Comparison of ENCODE assay signal across 9 mouse cellular contexts in genomic region chr7:80035748-80036147, GRCm38 (mm10). TPM values are rescaled to one million over a fixed set of nuclear protein-coding genes. Genes with fewer than 3 reads are reported as not detected.
DNase-seq lines count a peak whose midpoint lies in the region; ATAC-seq and TF ChIP-seq lines count a peak whose summit lies in the region.
"Had no signal": no experiment of that assay in that cellular context is flagged by ENCODE, and none has a peak within 500 bp of the region (broad histone marks: within the 10 kb centered on the region; RNA-seq: fewer than 3 reads in every experiment).

No protein-coding gene starts in this region.

- no peak for TF ChIP-seq CTCF in MEL (IDR thresholded peaks at IDR 0.05 in 2 of 3, conservative IDR thresholded peaks at IDR 0.05 in 1 of 3; ENCODE audit: control insufficient read depth in 1 of 3, insufficient read depth in 1 of 3, low read depth in 2 of 3, low read length in 3 of 3, poor library complexity in 1 of 3, severe bottlenecking in 1 of 3)

- no peak overlapping the region for H3K4me3 ChIP-seq in MEL (ENCODE audit: control insufficient read depth in 1 of 2, insufficient read depth in 1 of 2, low read depth in 2 of 2, low read length in 2 of 2)
- H3K4me3 ChIP-seq in heart, embryonic 16.5 days (ENCODE audit: low read length): no peak overlapping the region
- no peak overlapping the region for H3K4me3 ChIP-seq in liver, embryonic 11.5 days (ENCODE audit: low read depth, low read length)
- H3K4me3 ChIP-seq: neural tube, embryonic 12.5 days had no signal

- peaks cover 22 to 40% of the 10 kb centered on the region in 2 experiments for H3K4me1 ChIP-seq in MEL (ENCODE audit: control insufficient read depth in 1 of 2, insufficient read depth in 2 of 2, low read length in 2 of 2)
- H3K4me1 ChIP-seq in heart, embryonic 16.5 days (ENCODE audit: control insufficient read depth, insufficient read depth, low read length): peaks cover 45% of the 10 kb centered on the region
- H3K4me1 ChIP-seq in liver, embryonic 11.5 days (replicated peaks; ENCODE audit: control insufficient read depth, insufficient read depth, low read length): peaks cover 59% of the 10 kb centered on the region

- no peak for TF ChIP-seq POLR2A in MEL (IDR thresholded peaks at IDR 0.05; ENCODE audit: control insufficient read depth in 1 of 2, insufficient read depth in 1 of 2, low read depth in 1 of 2, low read length in 2 of 2, poor library complexity in 1 of 2)

- no peak overlapping the region for H3K27ac ChIP-seq in MEL (ENCODE audit: control insufficient read depth, low read depth, low read length)
- peak overlapping the region; percentile 68 for H3K27ac ChIP-seq in heart, embryonic 16.5 days (ENCODE audit: low read length)
- peak overlapping the region; percentile 25; the same call in 1 of the 2 replicates for H3K27ac ChIP-seq in liver, embryonic 11.5 days (ENCODE audit: low read depth, low read length)
- H3K27ac ChIP-seq: neural tube, embryonic 12.5 days had no signal

- H3K9ac ChIP-seq in MEL (ENCODE audit: control insufficient read depth, low read depth, low read length, poor library complexity, severe bottlenecking): no peak overlapping the region
- H3K9ac ChIP-seq in heart, embryonic 16.5 days (ENCODE audit: low read length): peak overlapping the region; percentile 37
- H3K9ac ChIP-seq in liver, embryonic 11.5 days (ENCODE audit: low read depth, low read length): no peak overlapping the region
- H3K9ac ChIP-seq: neural tube, embryonic 12.5 days had no signal

- no peak for TF ChIP-seq RAD21 in MEL (IDR thresholded peaks at IDR 0.05; ENCODE audit: low read depth, low read length)

- H3K36me3 ChIP-seq in MEL (ENCODE audit: control insufficient read depth in 1 of 2, insufficient read depth in 2 of 2, low read length in 2 of 2): peaks cover 0 to 32% of the 10 kb centered on the region in 2 experiments; a peak in 3 of 4 replicates
- H3K36me3 ChIP-seq in heart, embryonic 16.5 days (ENCODE audit: control insufficient read depth, insufficient read depth): no peaks in the 10 kb centered on the region
- no peaks in the 10 kb centered on the region for H3K36me3 ChIP-seq in liver, embryonic 11.5 days (ENCODE audit: control insufficient read depth, insufficient read depth, low read length)
- H3K36me3 ChIP-seq: neural tube, embryonic 12.5 days had no signal

- peak; percentile 76 for ATAC-seq in heart, embryonic 16.5 days (replicated peaks; ENCODE audit: extremely low read depth, insufficient read depth, low FRiP score)
- peak; percentile 50 for ATAC-seq in liver, embryonic 11.5 days (replicated peaks; ENCODE audit: low FRiP score)

- no peaks in the 10 kb centered on the region for H3K9me3 ChIP-seq in MEL (replicated peaks; ENCODE audit: insufficient read depth, low read length)
- H3K9me3 ChIP-seq in heart, embryonic 16.5 days (replicated peaks; ENCODE audit: control insufficient read depth, low read length): no peaks in the 10 kb centered on the region
- no peaks in the 10 kb centered on the region for H3K9me3 ChIP-seq in liver, embryonic 11.5 days (ENCODE audit: control insufficient read depth, low read length)
- H3K9me3 ChIP-seq: neural tube, embryonic 12.5 days had no signal

- TF ChIP-seq EP300 in MEL (IDR thresholded peaks at IDR 0.05; ENCODE audit: low read depth in 1 of 2, low read length in 2 of 2): peak; percentile 84 to 86

- H3K4me2 ChIP-seq in heart, embryonic 16.5 days (ENCODE audit: low read depth, low read length): no peak overlapping the region
- peak overlapping the region; percentile 35 for H3K4me2 ChIP-seq in liver, embryonic 11.5 days
- H3K4me2 ChIP-seq: neural tube, embryonic 12.5 days had no signal

- peak; percentile 56 for DNase-seq in MEL (ENCODE audit: low read depth, low spot score)
- DNase-seq in adrenal gland, postnatal 36 days: peak; percentile 88
- DNase-seq in liver, embryonic 11.5 days (ENCODE audit: low spot score): no peak
- DNase-seq in testis, postnatal 14 days (ENCODE audit: low spot score): peak; percentile 38
- DNase-seq in cerebellum, postnatal 10 days: no peak
- no peak for DNase-seq in left cerebral cortex, adult 9 months (ENCODE audit: low spot score in 2 of 2)
- DNase-seq in cerebellum, postnatal 14 days: no peak

- peaks cover 24% of the 10 kb centered on the region for H3K79me2 ChIP-seq in MEL (ENCODE audit: control insufficient read depth, insufficient read depth, low read length, poor library complexity)

- no peaks in the 10 kb centered on the region for H3K27me3 ChIP-seq in MEL (ENCODE audit: control insufficient read depth in 1 of 2, insufficient read depth in 2 of 2, low read length in 2 of 2)
- no peaks in the 10 kb centered on the region for H3K27me3 ChIP-seq in heart, embryonic 16.5 days (ENCODE audit: control insufficient read depth, insufficient read depth, low read length)
- no peaks in the 10 kb centered on the region for H3K27me3 ChIP-seq in liver, embryonic 11.5 days (replicated peaks; ENCODE audit: control insufficient read depth, insufficient read depth, low read length)
- H3K27me3 ChIP-seq: neural tube, embryonic 12.5 days had no signal

- 24% methylated on average over 4 of the region's 4 CpGs for WGBS in heart, embryonic 16.5 days
- WGBS in liver, embryonic 11.5 days: 29% methylated on average over 4 of the region's 4 CpGs

TF ChIP-seq in MEL, 35 proteins besides CTCF, POLR2A, EP300 and RAD21:
- TF ChIP-seq MAZ (IDR thresholded peaks at IDR 0.05; ENCODE audit: low read depth, low read length): peak; percentile 43; the same call in 1 of the 2 replicates
- TF ChIP-seq MAX (IDR thresholded peaks at IDR 0.05; ENCODE audit: low read length): peak; percentile 50; the same call in 1 of the 2 replicates
- TF ChIP-seq CHD1 (IDR thresholded peaks at IDR 0.05; ENCODE audit: low read depth, low read length): no peak
- TF ChIP-seq E2F4 (IDR thresholded peaks at IDR 0.05; ENCODE audit: borderline replicate concordance, low read depth, low read length): no peak
- TF ChIP-seq TCF12 (IDR thresholded peaks at IDR 0.05; ENCODE audit: low read depth, low read length): peak; percentile 88
- TF ChIP-seq ZC3H11A (IDR thresholded peaks at IDR 0.05; ENCODE audit: low read depth, low read length): no peak
- TF ChIP-seq USF1 (IDR thresholded peaks at IDR 0.05; ENCODE audit: low read depth, low read length): peak; percentile 26; the same call in 1 of the 2 replicates
- no peak for TF ChIP-seq POLR2AphosphoS5 (IDR thresholded peaks at IDR 0.05; ENCODE audit: borderline replicate concordance, low read depth, low read length)
- no peak for TF ChIP-seq NELFE (IDR thresholded peaks at IDR 0.05; ENCODE audit: low read depth, low read length)
- no peak for TF ChIP-seq POLR2AphosphoS2 (IDR thresholded peaks at IDR 0.05; ENCODE audit: low read length)
- no peak for TF ChIP-seq MEF2A (IDR thresholded peaks at IDR 0.05; ENCODE audit: extremely low read depth, insufficient replicate concordance, low read depth, low read length, poor library complexity, severe bottlenecking)
- TF ChIP-seq MAFK (IDR thresholded peaks at IDR 0.05; ENCODE audit: borderline replicate concordance, low read depth, low read length): no peak
- peak; percentile 71; the same call in 1 of the 2 replicates for TF ChIP-seq MXI1 (IDR thresholded peaks at IDR 0.05; ENCODE audit: low read depth, low read length)
- no peak for TF ChIP-seq HCFC1 (IDR thresholded peaks at IDR 0.05; ENCODE audit: low read depth, low read length)
- TF ChIP-seq RCOR1 (IDR thresholded peaks at IDR 0.05; ENCODE audit: low read depth, low read length): 0 out of 2 replicates have a peak, but pooled peaks have one; percentile 47
- TF ChIP-seq JUND (IDR thresholded peaks at IDR 0.05; ENCODE audit: low read depth, low read length): no peak
- TF ChIP-seq MYC (IDR thresholded peaks at IDR 0.05; ENCODE audit: low read depth, low read length): peak; percentile 48; the same call in 1 of the 2 replicates
- TF ChIP-seq ZKSCAN1 (IDR thresholded peaks at IDR 0.05; ENCODE audit: low read depth, low read length): no peak
- no peak for TF ChIP-seq ELF1 (IDR thresholded peaks at IDR 0.05; ENCODE audit: low read depth, low read length)
- TF ChIP-seq GABPA (IDR thresholded peaks at IDR 0.05; ENCODE audit: low read depth, low read length): no peak
- TF ChIP-seq NRF1 (IDR thresholded peaks at IDR 0.05; ENCODE audit: insufficient read depth, low read depth, low read length, poor library complexity, severe bottlenecking): no peak
- TF ChIP-seq SIN3A (IDR thresholded peaks at IDR 0.05; ENCODE audit: low read length): peak; percentile 10; the same call in 1 of the 2 replicates
- no peak for TF ChIP-seq KAT2A (conservative IDR thresholded peaks at IDR 0.05; ENCODE audit: low read depth, low read length)
- no peak for TF ChIP-seq ZMIZ1 (IDR thresholded peaks at IDR 0.05; ENCODE audit: low read depth, low read length)
- TF ChIP-seq TBP (IDR thresholded peaks at IDR 0.05; ENCODE audit: low read depth, low read length): no peak
- peak; percentile 85 for TF ChIP-seq GATA1 (IDR thresholded peaks at IDR 0.05; ENCODE audit: low read depth, low read length)
- no peak for TF ChIP-seq SMC3 (IDR thresholded peaks at IDR 0.05; ENCODE audit: low read depth, low read length)
- TF ChIP-seq USF2 (IDR thresholded peaks at IDR 0.05; ENCODE audit: borderline replicate concordance in 1 of 2, insufficient read depth in 1 of 2, low read depth in 1 of 2, low read length in 2 of 2): no peak
- no peak for TF ChIP-seq BHLHE40 (IDR thresholded peaks at IDR 0.05; ENCODE audit: borderline replicate concordance, low read depth, low read length)
- peak; percentile 57 for TF ChIP-seq ETS1 (IDR thresholded peaks at IDR 0.05; ENCODE audit: low read depth, low read length)
- TF ChIP-seq ZNF384 (IDR thresholded peaks at IDR 0.05; ENCODE audit: low read depth, low read length): no peak
- TF ChIP-seq TAL1 (IDR thresholded peaks at IDR 0.05; ENCODE audit: low read length): peak; percentile 74
- TF ChIP-seq MYB (IDR thresholded peaks at IDR 0.05; ENCODE audit: low read depth, low read length): 0 out of 2 replicates have a peak, but pooled peaks have one; percentile 20
- TF ChIP-seq UBTF (IDR thresholded peaks at IDR 0.05; ENCODE audit: borderline replicate concordance, insufficient read depth, low read depth, low read length): no peak
- TF ChIP-seq CHD2 (IDR thresholded peaks at IDR 0.05; ENCODE audit: low read length): no peak

RNA-seq across cellular contexts. Expression of gene Zfp710, which starts 11.1 kb away (rescaled TPM):
- total RNA-seq in MEL (2012; rRNA removed): 11.8 and 14.8 TPM in 2 replicates
- 10 to 100 TPM in 1 of 2 experiments, not detected in 1; 19.1 TPM for polyA plus RNA-seq in MEL (2012; ENCODE audit: insufficient read depth in 1 of 2, insufficient read length in 2 of 2, low read depth in 1 of 2, low replicate concordance in 2 of 2, missing spikeins in 1 of 2)
- total RNA-seq in adrenal gland, postnatal 36 days (2021): 10 to 100 TPM; 14.2 to 15.5 TPM
- polyA plus RNA-seq in heart, embryonic 16.5 days (2015; fragmentation: Nextera tagmentation; extraction: Ambion mirVana): 12.4 and 12.6 TPM in 2 replicates
- 10.8 and 11.8 TPM in 2 replicates for polyA plus RNA-seq in liver, embryonic 11.5 days (2014; fragmentation: Nextera tagmentation; extraction: Ambion mirVana)

Comparison
In these comparisons a context has a peak if more than half of its experiments do, and no peak if none do; other contexts are left out.
1. DNase-seq: peak in MEL (single experiment), adrenal gland, postnatal 36 days (2 of 2) and testis, postnatal 14 days (single experiment); none in liver, embryonic 11.5 days (single experiment), cerebellum, postnatal 10 days (0 of 2), left cerebral cortex, adult 9 months (0 of 2) and cerebellum, postnatal 14 days (0 of 2).